9 mouse cellular contexts compared by ENCODE assay signal in genomic region chr7:24887096-24887495, GRCm38 (mm10). TPM values are rescaled to one million over a fixed set of nuclear protein-coding genes. Genes with fewer than 3 reads are reported as not detected.
DNase-seq lines count a peak whose midpoint lies in the region; ATAC-seq and TF ChIP-seq lines count a peak whose summit lies in the region.
"Had no signal": no experiment of that assay in that cellular context is flagged by ENCODE, and none has a peak within 500 bp of the region (broad histone marks: within the 10 kb centered on the region; RNA-seq: fewer than 3 reads in every experiment).

No protein-coding gene starts in this region.

- peak overlapping the region; percentile 99 for H3K4me3 ChIP-seq in forebrain, embryonic 10.5 days
- no peak overlapping the region for H3K4me3 ChIP-seq in forebrain, embryonic 16.5 days (replicated peaks; ENCODE audit: low read length)
- no peak overlapping the region for H3K4me3 ChIP-seq in lung, postnatal 0 days (ENCODE audit: low read depth, low read length)
- no peak overlapping the region for H3K4me3 ChIP-seq in lung, adult 2 months (replicated peaks; ENCODE audit: extremely low read depth, low read depth, low read length)
- no peak overlapping the region; the same call in 1 of the 2 replicates for H3K4me3 ChIP-seq in intestine, postnatal 0 days (ENCODE audit: low read depth, low read length)
- H3K4me3 ChIP-seq in stomach, embryonic 14.5 days (ENCODE audit: low read depth, low read length), result 0 out of 2 replicates have a peak overlapping the region, but pooled peaks have one; percentile 99

- H3K27ac ChIP-seq in forebrain, embryonic 10.5 days, result 0 out of 2 replicates have a peak overlapping the region, but pooled peaks have one; percentile 17
- H3K27ac ChIP-seq in forebrain, embryonic 16.5 days (ENCODE audit: low read length), result no peak overlapping the region
- 0 out of 2 replicates have a peak overlapping the region, but pooled peaks have one; percentile 96 for H3K27ac ChIP-seq in lung, postnatal 0 days (ENCODE audit: low read length)
- H3K27ac ChIP-seq in intestine, postnatal 0 days (ENCODE audit: low read depth, low read length), result no peak overlapping the region
- H3K27ac ChIP-seq in stomach, embryonic 14.5 days (ENCODE audit: low read length), result no peak overlapping the region

- no peaks in the 10 kb centered on the region for H3K9me3 ChIP-seq in forebrain, embryonic 10.5 days
- no peaks in the 10 kb centered on the region for H3K9me3 ChIP-seq in forebrain, embryonic 16.5 days (ENCODE audit: control insufficient read depth, low read length)
- no peaks in the 10 kb centered on the region for H3K9me3 ChIP-seq in lung, postnatal 0 days (ENCODE audit: low read length)
- H3K9me3 ChIP-seq in intestine, postnatal 0 days (ENCODE audit: control insufficient read depth), result no peaks in the 10 kb centered on the region
- no peaks in the 10 kb centered on the region for H3K9me3 ChIP-seq in stomach, embryonic 14.5 days (ENCODE audit: control insufficient read depth, low read depth, low read length)

- peaks cover 34% of the 10 kb centered on the region for H3K4me1 ChIP-seq in forebrain, embryonic 10.5 days
- peaks cover 21% of the 10 kb centered on the region for H3K4me1 ChIP-seq in forebrain, embryonic 16.5 days (replicated peaks; ENCODE audit: control insufficient read depth, insufficient read depth, low read length)
- H3K4me1 ChIP-seq in lung, postnatal 0 days (ENCODE audit: insufficient read depth, low read depth, low read length), result peaks cover 22% of the 10 kb centered on the region
- H3K4me1 ChIP-seq in lung, adult 2 months (ENCODE audit: control insufficient read depth, insufficient read depth, low read length), result peaks cover 12% of the 10 kb centered on the region
- 0 out of 2 replicates have a peak, but pooled peaks cover 6% of the 10 kb centered on the region for H3K4me1 ChIP-seq in intestine, postnatal 0 days (replicated peaks; ENCODE audit: control insufficient read depth, insufficient read depth, low read length)
- H3K4me1 ChIP-seq in stomach, embryonic 14.5 days (ENCODE audit: control insufficient read depth, insufficient read depth, low read length), result peaks cover 20% of the 10 kb centered on the region

- H3K36me3 ChIP-seq in forebrain, embryonic 10.5 days (replicated peaks), result peaks cover 65% of the 10 kb centered on the region
- H3K36me3 ChIP-seq in forebrain, embryonic 16.5 days (ENCODE audit: control insufficient read depth, insufficient read depth), result peaks cover 10% of the 10 kb centered on the region; the same call in 1 of the 2 replicates
- peaks cover 25% of the 10 kb centered on the region for H3K36me3 ChIP-seq in lung, postnatal 0 days (ENCODE audit: insufficient read depth, low read length)
- H3K36me3 ChIP-seq in intestine, postnatal 0 days (ENCODE audit: control insufficient read depth, insufficient read depth), result peaks cover 46% of the 10 kb centered on the region
- H3K36me3 ChIP-seq in stomach, embryonic 14.5 days (ENCODE audit: control insufficient read depth, insufficient read depth, low read length), result peaks cover 57% of the 10 kb centered on the region

- 78% methylated on average over 4 of the region's 4 CpGs for WGBS in forebrain, embryonic 10.5 days
- 44% methylated on average over 4 of the region's 4 CpGs for WGBS in forebrain, embryonic 16.5 days
- WGBS in lung, postnatal 0 days, result 60% methylated on average over 4 of the region's 4 CpGs
- 64% methylated on average over 4 of the region's 4 CpGs for WGBS in lung, adult 2 months
- WGBS in intestine, postnatal 0 days, result 48% methylated on average over 4 of the region's 4 CpGs
- 71% methylated on average over 4 of the region's 4 CpGs for WGBS in stomach, embryonic 14.5 days

- no peak for ATAC-seq in forebrain, embryonic 16.5 days
- no peak for ATAC-seq in lung, postnatal 0 days
- ATAC-seq in intestine, postnatal 0 days, result no peak
- no peak for ATAC-seq in stomach, embryonic 14.5 days (ENCODE audit: insufficient number of reproducible peaks, insufficient read depth, low FRiP score, low read depth)

- TF ChIP-seq EP300 in lung, postnatal 0 days (IDR thresholded peaks at IDR 0.05), result no peak

- no peaks in the 10 kb centered on the region for H3K27me3 ChIP-seq in forebrain, embryonic 10.5 days (ENCODE audit: poor library complexity, severe bottlenecking)
- no peaks in the 10 kb centered on the region for H3K27me3 ChIP-seq in forebrain, embryonic 16.5 days (replicated peaks; ENCODE audit: control insufficient read depth, insufficient read depth, low read length)
- no peaks in the 10 kb centered on the region for H3K27me3 ChIP-seq in lung, postnatal 0 days (replicated peaks; ENCODE audit: insufficient read depth, low read length)
- no peaks in the 10 kb centered on the region for H3K27me3 ChIP-seq in intestine, postnatal 0 days (replicated peaks; ENCODE audit: control insufficient read depth, insufficient read depth, low read length)
- H3K27me3 ChIP-seq in stomach, embryonic 14.5 days (ENCODE audit: control insufficient read depth, insufficient read depth, low read length), result no peaks in the 10 kb centered on the region

- no peak overlapping the region for H3K4me2 ChIP-seq in forebrain, embryonic 16.5 days (ENCODE audit: low read length)
- H3K4me2 ChIP-seq in lung, postnatal 0 days (replicated peaks; ENCODE audit: low read depth, low read length), result peak overlapping the region; percentile 58; the same call in 1 of the 2 replicates
- H3K4me2 ChIP-seq in intestine, postnatal 0 days (replicated peaks; ENCODE audit: low read depth), result peak overlapping the region; percentile 78; the same call in 1 of the 2 replicates
- H3K4me2 ChIP-seq in stomach, embryonic 14.5 days (replicated peaks; ENCODE audit: low read depth, low read length), result peak overlapping the region; percentile 85

- no peak overlapping the region for H3K9ac ChIP-seq in forebrain, embryonic 16.5 days (replicated peaks; ENCODE audit: low read depth, low read length)
- H3K9ac ChIP-seq in lung, postnatal 0 days (replicated peaks; ENCODE audit: low read depth), result peak overlapping the region; percentile 98
- H3K9ac ChIP-seq in intestine, postnatal 0 days (ENCODE audit: low read depth, low read length), result peak overlapping the region; percentile 100; the same call in 1 of the 2 replicates
- peak overlapping the region; percentile 100 for H3K9ac ChIP-seq in stomach, embryonic 14.5 days (replicated peaks; ENCODE audit: low read depth, low read length)

- no peak for TF ChIP-seq POLR2A in lung, adult 2 months (IDR thresholded peaks at IDR 0.05; ENCODE audit: borderline replicate concordance, extremely low read depth, low read depth, low read length)

- no peak for DNase-seq in forebrain, embryonic 10.5 days (ENCODE audit: extremely low spot score, low spot score)
- no peak for DNase-seq in lung, postnatal 0 days (ENCODE audit: low spot score)
- DNase-seq in lung, adult 2 months, result no peak
- no peak for DNase-seq in gastrocnemius, postnatal 25 days
- no peak for DNase-seq in frontal cortex, adult 2 months (ENCODE audit: extremely low spot score in 1 of 2, low spot score in 1 of 2)

- no peak for TF ChIP-seq CTCF in lung, postnatal 0 days (IDR thresholded peaks at IDR 0.05)
- no peak for TF ChIP-seq CTCF in lung, adult 2 months (IDR thresholded peaks at IDR 0.05; ENCODE audit: insufficient read depth, low read length)
- no peak for TF ChIP-seq CTCF in intestine, postnatal 0 days (IDR thresholded peaks at IDR 0.05; ENCODE audit: low read depth)

RNA-seq across cellular contexts. Expression of gene Rps19, which starts 2.9 kb away (rescaled TPM):
- polyA plus RNA-seq in forebrain, embryonic 10.5 days (2016; fragmentation: Nextera tagmentation; extraction: Ambion mirVana), result 2,087 and 2,135 TPM in 2 replicates
- 1,290 and 1,309 TPM in 2 replicates for polyA plus RNA-seq in forebrain, embryonic 16.5 days (2015; fragmentation: Nextera tagmentation; extraction: Ambion mirVana)
- polyA plus RNA-seq in lung, postnatal 0 days (2015; fragmentation: Nextera tagmentation; extraction: Ambion mirVana), result 2,947 and 3,302 TPM in 2 replicates
- 429 and 452 TPM in 2 replicates for polyA plus RNA-seq in lung, adult 2 months (2012; rRNA removed)
- 1,134 and 1,200 TPM in 2 replicates for polyA plus RNA-seq in intestine, postnatal 0 days (2015; fragmentation: Nextera tagmentation; extraction: Ambion mirVana)
- 3,189 and 3,445 TPM in 2 replicates for polyA plus RNA-seq in stomach, embryonic 14.5 days (2014; fragmentation: Nextera tagmentation; extraction: Ambion mirVana)
- total RNA-seq in gastrocnemius, postnatal 25 days (2021), result 100 to 1,000 TPM; 300 to 345 TPM
- 319 and 386 TPM in 2 replicates for polyA plus RNA-seq in frontal cortex, adult 2 months (2012; rRNA removed)

RNA-seq across cellular contexts. Expression of gene Cd79a, which starts 10.1 kb away (rescaled TPM):
- 0.25 and 0.55 TPM in 2 replicates for polyA plus RNA-seq in forebrain, embryonic 10.5 days (2016; fragmentation: Nextera tagmentation; extraction: Ambion mirVana)
- polyA plus RNA-seq in forebrain, embryonic 16.5 days (2015; fragmentation: Nextera tagmentation; extraction: Ambion mirVana), result 0.16 and 0.19 TPM in 2 replicates
- polyA plus RNA-seq in lung, postnatal 0 days (2015; fragmentation: Nextera tagmentation; extraction: Ambion mirVana), result 3.2 and 4.3 TPM in 2 replicates
- polyA plus RNA-seq in lung, adult 2 months (2012; rRNA removed), result 49.6 and 61.7 TPM in 2 replicates
- 0.23 and 0.26 TPM in 2 replicates for polyA plus RNA-seq in intestine, postnatal 0 days (2015; fragmentation: Nextera tagmentation; extraction: Ambion mirVana)
- 0.33 TPM in 1 of 2 replicates, not detected in the other for polyA plus RNA-seq in stomach, embryonic 14.5 days (2014; fragmentation: Nextera tagmentation; extraction: Ambion mirVana)
- total RNA-seq in gastrocnemius, postnatal 25 days (2021), result under 1 TPM in 1 of 2 experiments, not detected in 1; 0.24 TPM
- polyA plus RNA-seq in frontal cortex, adult 2 months (2012; rRNA removed), result 0.72 and 0.86 TPM in 2 replicates

RNA-seq across cellular contexts. Expression of gene Arhgef1, which starts 15.6 kb away (rescaled TPM):
- polyA plus RNA-seq in forebrain, embryonic 10.5 days (2016; fragmentation: Nextera tagmentation; extraction: Ambion mirVana), result 58.2 and 59.2 TPM in 2 replicates
- 61.7 and 73.7 TPM in 2 replicates for polyA plus RNA-seq in forebrain, embryonic 16.5 days (2015; fragmentation: Nextera tagmentation; extraction: Ambion mirVana)
- 123 and 143 TPM in 2 replicates for polyA plus RNA-seq in lung, postnatal 0 days (2015; fragmentation: Nextera tagmentation; extraction: Ambion mirVana)
- 360 and 365 TPM in 2 replicates for polyA plus RNA-seq in lung, adult 2 months (2012; rRNA removed)
- 32.6 and 35.9 TPM in 2 replicates for polyA plus RNA-seq in intestine, postnatal 0 days (2015; fragmentation: Nextera tagmentation; extraction: Ambion mirVana)
- 88.8 and 89.9 TPM in 2 replicates for polyA plus RNA-seq in stomach, embryonic 14.5 days (2014; fragmentation: Nextera tagmentation; extraction: Ambion mirVana)
- 10 to 100 TPM; 30.9 to 34.2 TPM for total RNA-seq in gastrocnemius, postnatal 25 days (2021)
- 167 and 181 TPM in 2 replicates for polyA plus RNA-seq in frontal cortex, adult 2 months (2012; rRNA removed)

RNA-seq across cellular contexts. Expression of gene Dmrtc2, which starts 17.2 kb away (rescaled TPM):
- not detected in 2 replicates for polyA plus RNA-seq in forebrain, embryonic 10.5 days (2016; fragmentation: Nextera tagmentation; extraction: Ambion mirVana)
- not detected in 2 replicates for polyA plus RNA-seq in forebrain, embryonic 16.5 days (2015; fragmentation: Nextera tagmentation; extraction: Ambion mirVana)
- not detected in 2 replicates for polyA plus RNA-seq in lung, postnatal 0 days (2015; fragmentation: Nextera tagmentation; extraction: Ambion mirVana)
- not detected in 2 replicates for polyA plus RNA-seq in lung, adult 2 months (2012; rRNA removed)
- not detected in 2 replicates for polyA plus RNA-seq in intestine, postnatal 0 days (2015; fragmentation: Nextera tagmentation; extraction: Ambion mirVana)
- polyA plus RNA-seq in stomach, embryonic 14.5 days (2014; fragmentation: Nextera tagmentation; extraction: Ambion mirVana), result not detected in 2 replicates
- total RNA-seq in gastrocnemius, postnatal 25 days (2021), result not detected
- polyA plus RNA-seq in frontal cortex, adult 2 months (2012; rRNA removed), result 0.06 TPM in 1 of 2 replicates, not detected in the other
- total RNA-seq: adrenal gland, postnatal 10 days had no signal

RNA-seq across cellular contexts. Expression of gene Lypd4, which starts 17.4 kb away (rescaled TPM):
- polyA plus RNA-seq in forebrain, embryonic 10.5 days (2016; fragmentation: Nextera tagmentation; extraction: Ambion mirVana), result not detected in 2 replicates
- not detected in 2 replicates for polyA plus RNA-seq in forebrain, embryonic 16.5 days (2015; fragmentation: Nextera tagmentation; extraction: Ambion mirVana)
- not detected in 2 replicates for polyA plus RNA-seq in lung, postnatal 0 days (2015; fragmentation: Nextera tagmentation; extraction: Ambion mirVana)
- not detected in 2 replicates for polyA plus RNA-seq in lung, adult 2 months (2012; rRNA removed)
- polyA plus RNA-seq in intestine, postnatal 0 days (2015; fragmentation: Nextera tagmentation; extraction: Ambion mirVana), result not detected in 2 replicates
- polyA plus RNA-seq in stomach, embryonic 14.5 days (2014; fragmentation: Nextera tagmentation; extraction: Ambion mirVana), result not detected in 2 replicates
- total RNA-seq in gastrocnemius, postnatal 25 days (2021), result not detected
- not detected in 2 replicates for polyA plus RNA-seq in frontal cortex, adult 2 months (2012; rRNA removed)
- total RNA-seq: adrenal gland, postnatal 10 days had no signal

Comparison
In these comparisons a context has a peak if more than half of its experiments do, and no peak if none do; other contexts are left out.
1. H3K27ac ChIP-seq: peak in forebrain, embryonic 10.5 days (single experiment) and lung, postnatal 0 days (single experiment); none in forebrain, embryonic 16.5 days (single experiment), intestine, postnatal 0 days (single experiment) and stomach, embryonic 14.5 days (single experiment).
2. H3K4me3 ChIP-seq: peak in forebrain, embryonic 10.5 days (single experiment) and stomach, embryonic 14.5 days (single experiment); none in forebrain, embryonic 16.5 days (single experiment), lung, postnatal 0 days (single experiment), lung, adult 2 months (single experiment) and intestine, postnatal 0 days (single experiment).